Mouse (Mus musculus) embryonic facial prominence, embryonic 10.5 days (tissue): ENCODE measurements around the gene Cpne2. TPM values are rescaled to one million over a fixed set of nuclear protein-coding genes. Genes with fewer than 3 reads are reported as not detected.
A peak's percentile ranks its signal among the peaks of the same experiment; 100 is the strongest.

ENCODE experiments used
- DNase-seq: peaks from one replicate; pipeline ENCODE4 v3.0.0-alpha.2; 2017; ENCODE audit warnings: low spot score
- H3K27ac ChIP-seq: fragments of 300-500 bp; sonication (generic); replicated peaks from 2 replicates; pipeline ENCODE4 v1.5.1; 2016; ENCODE audit warnings: mild to moderate bottlenecking
- H3K27me3 ChIP-seq: fragments of 300-500 bp; sonication (generic); replicated peaks from 2 replicates; pipeline ENCODE4 v1.6.1; 2016; ENCODE audit warnings: low read depth, mild to moderate bottlenecking; ENCODE audit not compliant: poor library complexity, severe bottlenecking
- H3K36me3 ChIP-seq: fragments of 300-500 bp; sonication (generic); replicated peaks from 2 replicates; pipeline ENCODE4 v1.6.1; 2016; ENCODE audit warnings: mild to moderate bottlenecking, moderate library complexity
- H3K4me1 ChIP-seq: fragments of 300-500 bp; sonication (generic); 2 replicates; pipeline ENCODE4 v1.6.1; 2016
- H3K4me3 ChIP-seq: fragments of 300-500 bp; sonication (generic); 2 replicates; pipeline ENCODE4 v1.5.1; 2016; ENCODE audit warnings: mild to moderate bottlenecking, moderate library complexity
- H3K9me3 ChIP-seq: fragments of 300-500 bp; sonication (generic); 2 replicates; pipeline ENCODE4 v1.6.1; 2016; ENCODE audit warnings: mild to moderate bottlenecking
- WGBS: fragments of 180-500 bp; shearing (Covaris S2); methylation state at CpG from one replicate; pipeline ENCODE4 v1.1.7; 2016; 5-methylcytosine and 5-hydroxymethylcytosine counted together
- polyA plus RNA-seq: library from polyadenylated mRNA; unstranded; fragments of >200 nt; fragmentation: Nextera tagmentation; extraction: Ambion mirVana; gene quantifications from 2 replicates; pipeline ENCODE4 v1.2.1, GENCODE M21; 2016

Cpne2 gene
- polyA plus RNA-seq, 1 experiment from 2014 or later = 9.9 TPM

GRCm38 (mm10) chr8:94540889-94541795 lies 8.4 kb downstream of the Cpne2 start:
- Histone ChIP-seq H3K36me3 (no peaks in the 10 kb centered on the region), H3K27ac (no peak overlapping the region), H3K9me3 (no peaks in the 10 kb centered on the region), H3K4me1 (peaks cover 14% of the 10 kb centered on the region), H3K4me3 (no peak overlapping the region), H3K27me3 (peaks cover 16% of the 10 kb centered on the region)
- DNase-seq = no peak
- 76% methylated on average over 18 of the region's 18 CpGs for WGBS

- Histone ChIP-seq H3K4me1 (peaks cover 14% of the 10 kb centered on the region), H3K9me3 (no peaks in the 10 kb centered on the region), H3K27ac (no peak overlapping the region), H3K36me3 (no peaks in the 10 kb centered on the region), H3K27me3 (no peaks in the 10 kb centered on the region), H3K4me3 (no peak overlapping the region)
- no peak for DNase-seq
- 57% methylated on average over 8 of the region's 8 CpGs for WGBS
Measured at GRCm38 (mm10) chr8:94543981-94544380, 11.2 kb downstream of the Cpne2 start.

- DNase-seq = no peak
- H3K4me1 ChIP-seq = peaks cover 34% of the 10 kb centered on the region
- H3K9me3 ChIP-seq = no peaks in the 10 kb centered on the region
- no peaks in the 10 kb centered on the region for H3K27me3 ChIP-seq
- no peak overlapping the region for H3K4me3 ChIP-seq
- 58% methylated on average over 5 of the region's 5 CpGs for WGBS
- H3K36me3 ChIP-seq = no peaks in the 10 kb centered on the region
- no peak overlapping the region for H3K27ac ChIP-seq
Measured at GRCm38 (mm10) chr8:94549041-94549440, 16.3 kb downstream of the Cpne2 start.

- WGBS = 50% methylated on average over 5 of the region's 5 CpGs
- H3K4me3 ChIP-seq = no peak overlapping the region
- no peak for DNase-seq
- peaks cover 30% of the 10 kb centered on the region for H3K4me1 ChIP-seq
- H3K9me3 ChIP-seq = no peaks in the 10 kb centered on the region
- H3K27ac ChIP-seq = no peak overlapping the region
- no peaks in the 10 kb centered on the region for H3K36me3 ChIP-seq
- no peaks in the 10 kb centered on the region for H3K27me3 ChIP-seq
Measured at GRCm38 (mm10) chr8:94549482-94549881, 16.7 kb downstream of the Cpne2 start.

GRCm38 (mm10) chr8:94549998-94550397 lies 17.2 kb downstream of the Cpne2 start:
- Histone ChIP-seq H3K4me1 (peaks cover 29% of the 10 kb centered on the region), H3K36me3 (no peaks in the 10 kb centered on the region), H3K9me3 (no peaks in the 10 kb centered on the region), H3K27ac (no peak overlapping the region), H3K27me3 (no peaks in the 10 kb centered on the region), H3K4me3 (no peak overlapping the region)
- WGBS = 81% methylated on average over 5 of the region's 5 CpGs
- no peak for DNase-seq

GRCm38 (mm10) chr8:94551471-94552422 lies 19.0 kb downstream of the Cpne2 start:
- Histone ChIP-seq H3K4me3 (no peak overlapping the region), H3K36me3 (no peaks in the 10 kb centered on the region), H3K27me3 (no peaks in the 10 kb centered on the region), H3K27ac (peak overlapping the region; percentile 75), H3K4me1 (peaks cover 29% of the 10 kb centered on the region), H3K9me3 (no peaks in the 10 kb centered on the region)
- WGBS = 41% methylated on average over 17 of the region's 17 CpGs
- DNase-seq = peak; percentile 63

- no peaks in the 10 kb centered on the region for H3K9me3 ChIP-seq
- H3K4me3 ChIP-seq = no peak overlapping the region
- H3K27me3 ChIP-seq = no peaks in the 10 kb centered on the region
- peak overlapping the region; percentile 75 for H3K27ac ChIP-seq
- no peaks in the 10 kb centered on the region for H3K36me3 ChIP-seq
- H3K4me1 ChIP-seq = peaks cover 34% of the 10 kb centered on the region
- WGBS = 79% methylated on average over 2 of the region's 2 CpGs
- no peak for DNase-seq
Measured at GRCm38 (mm10) chr8:94552696-94553095, 19.9 kb downstream of the Cpne2 start.

GRCm38 (mm10) chr8:94557281-94557680 lies 24.5 kb downstream of the Cpne2 start:
- H3K4me3 ChIP-seq = no peak overlapping the region
- no peaks in the 10 kb centered on the region for H3K27me3 ChIP-seq
- no peak for DNase-seq
- H3K9me3 ChIP-seq = no peaks in the 10 kb centered on the region
- 90% methylated on average over 3 of the region's 3 CpGs for WGBS
- peaks cover 18% of the 10 kb centered on the region for H3K4me1 ChIP-seq
- H3K27ac ChIP-seq = 0 out of 2 replicates have a peak overlapping the region, but pooled peaks have one; percentile 8
- no peaks in the 10 kb centered on the region for H3K36me3 ChIP-seq

GRCm38 (mm10) chr8:94561256-94561655 lies 28.5 kb downstream of the Cpne2 start:
- Histone ChIP-seq H3K4me3 (no peak overlapping the region), H3K27me3 (no peaks in the 10 kb centered on the region), H3K9me3 (no peaks in the 10 kb centered on the region), H3K36me3 (no peaks in the 10 kb centered on the region), H3K4me1 (peaks cover 17% of the 10 kb centered on the region), H3K27ac (no peak overlapping the region)
- WGBS = 65% methylated on average over 5 of the region's 5 CpGs
- no peak for DNase-seq

- Histone ChIP-seq H3K9me3 (no peaks in the 10 kb centered on the region), H3K36me3 (no peaks in the 10 kb centered on the region), H3K4me3 (no peak overlapping the region), H3K27ac (no peak overlapping the region), H3K4me1 (peaks cover 26% of the 10 kb centered on the region), H3K27me3 (no peaks in the 10 kb centered on the region)
- no peak for DNase-seq
Measured at GRCm38 (mm10) chr8:94564421-94564820, 31.6 kb downstream of the Cpne2 start.

- WGBS = 80% methylated on average over 6 of the region's 6 CpGs
- Histone ChIP-seq H3K9me3 (no peaks in the 10 kb centered on the region), H3K27me3 (no peaks in the 10 kb centered on the region), H3K4me1 (peaks cover 28% of the 10 kb centered on the region), H3K36me3 (peaks cover 2% of the 10 kb centered on the region; the same call in 1 of the 2 replicates), H3K4me3 (no peak overlapping the region), H3K27ac (peak overlapping the region; percentile 31; the same call in 1 of the 2 replicates)
- no peak for DNase-seq
Measured at GRCm38 (mm10) chr8:94566033-94566432, 33.2 kb downstream of the Cpne2 start.

GRCm38 (mm10) chr8:94566446-94567158 lies 33.8 kb downstream of the Cpne2 start:
- no peaks in the 10 kb centered on the region for H3K9me3 ChIP-seq
- H3K4me3 ChIP-seq = no peak overlapping the region
- no peaks in the 10 kb centered on the region for H3K27me3 ChIP-seq
- WGBS = 67% methylated on average over 15 of the region's 15 CpGs
- H3K36me3 ChIP-seq = peaks cover 4% of the 10 kb centered on the region; the same call in 1 of the 2 replicates
- no peak for DNase-seq
- peak overlapping the region; percentile 31 for H3K27ac ChIP-seq
- peaks cover 23% of the 10 kb centered on the region for H3K4me1 ChIP-seq
